Mouse (Mus musculus): ENCODE data around the gene Spag6.

GRCm38 (mm10) chr2:18689064-18689921 lies 4.5 kb upstream of the Spag6 start:
- TF ChIP-seq CTCF (IDR thresholded peaks at IDR 0.05; ENCODE audit: control insufficient read depth, insufficient read depth, low read length) (no peak), POLR2A (IDR thresholded peaks at IDR 0.05; ENCODE audit: borderline replicate concordance, control insufficient read depth, low read depth, low read length) (no peak)

Data from bone marrow, adult 2 months (tissue).